Mouse (Mus musculus): ENCODE measurements around the gene Npepps. TPM values are rescaled to one million over a fixed set of nuclear protein-coding genes. Genes with fewer than 3 reads are reported as not detected.
"Not testable (repeated sequence)": the region's sequence is repeated elsewhere in the genome, so short reads cannot be mapped to it uniquely, and the experiment has no call there.

The Npepps gene
- polyA plus RNA-seq, 1 experiment from 2014 or later: 101 TPM

- H3K4me2 ChIP-seq (replicated peaks; ENCODE audit: low read depth, low read length): no peak overlapping the region
- WGBS: 88% methylated on average over 2 of the region's 2 CpGs
- no peak for ATAC-seq (ENCODE audit: insufficient number of reproducible peaks, insufficient read depth, low FRiP score, low read depth)
- no peak overlapping the region for H3K4me3 ChIP-seq (ENCODE audit: low read depth, low read length)
- H3K27ac ChIP-seq (ENCODE audit: low read length): no peak overlapping the region
- peaks cover 18% of the 10 kb centered on the region; the same call in 1 of the 2 replicates for H3K4me1 ChIP-seq (ENCODE audit: control insufficient read depth, insufficient read depth, low read length)
- no peak overlapping the region for H3K9ac ChIP-seq (replicated peaks; ENCODE audit: low read depth, low read length)
- no peaks in the 10 kb centered on the region for H3K27me3 ChIP-seq (ENCODE audit: control insufficient read depth, insufficient read depth, low read length)
- no peaks in the 10 kb centered on the region for H3K36me3 ChIP-seq (ENCODE audit: control insufficient read depth, insufficient read depth, low read length)
- no peaks in the 10 kb centered on the region for H3K9me3 ChIP-seq (ENCODE audit: control insufficient read depth, low read depth, low read length)
Measured at GRCm38 (mm10) chr11:97275349-97275748, 5.1 kb downstream of the Npepps start.

DNA sequence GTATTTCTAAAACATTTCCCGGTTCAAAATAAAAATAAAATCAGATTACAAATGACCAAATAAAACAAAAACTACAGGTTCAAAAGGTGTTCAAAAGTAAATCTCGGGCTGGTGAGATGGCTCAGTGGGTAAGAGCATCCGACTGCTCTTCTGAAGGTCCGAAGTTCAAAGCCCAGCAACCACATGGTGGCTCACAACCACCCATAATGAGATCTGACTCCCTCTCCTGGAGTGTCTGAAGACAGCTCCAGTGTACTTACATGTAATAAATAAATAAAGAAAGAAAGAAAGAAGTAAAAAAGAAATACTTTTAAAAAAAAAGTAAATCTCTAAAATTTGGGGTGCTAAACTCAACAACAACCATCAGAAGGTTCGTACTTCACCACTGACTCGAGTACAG lies 5.5 kb downstream of the Npepps start:
- not testable (repeated sequence) for H3K27me3 ChIP-seq (ENCODE audit: control insufficient read depth, insufficient read depth, low read length); ATAC-seq (ENCODE audit: insufficient number of reproducible peaks, insufficient read depth, low FRiP score, low read depth); H3K36me3 ChIP-seq (ENCODE audit: control insufficient read depth, insufficient read depth, low read length); H3K4me3 ChIP-seq (ENCODE audit: low read depth, low read length); H3K9ac ChIP-seq (replicated peaks; ENCODE audit: low read depth, low read length); H3K4me2 ChIP-seq (replicated peaks; ENCODE audit: low read depth, low read length); H3K9me3 ChIP-seq (ENCODE audit: control insufficient read depth, low read depth, low read length); H3K27ac ChIP-seq (ENCODE audit: low read length)
- WGBS: 88% methylated on average over 6 of the region's 6 CpGs
- H3K4me1 ChIP-seq (ENCODE audit: control insufficient read depth, insufficient read depth, low read length): peaks cover 18% of the 10 kb centered on the region; the same call in 1 of the 2 replicates

GRCm38 (mm10) chr11:97273613-97274012 lies 6.8 kb downstream of the Npepps start:
- Histone ChIP-seq H3K4me1 (ENCODE audit: control insufficient read depth, insufficient read depth, low read length) (peaks cover 16% of the 10 kb centered on the region; the same call in 1 of the 2 replicates), H3K36me3 (ENCODE audit: control insufficient read depth, insufficient read depth, low read length) (no peaks in the 10 kb centered on the region), H3K4me2 (replicated peaks; ENCODE audit: low read depth, low read length) (no peak overlapping the region), H3K9me3 (ENCODE audit: control insufficient read depth, low read depth, low read length) (no peaks in the 10 kb centered on the region), H3K4me3 (ENCODE audit: low read depth, low read length) (no peak overlapping the region), H3K27ac (ENCODE audit: low read length) (no peak overlapping the region), H3K27me3 (ENCODE audit: control insufficient read depth, insufficient read depth, low read length) (no peaks in the 10 kb centered on the region), H3K9ac (replicated peaks; ENCODE audit: low read depth, low read length) (no peak overlapping the region)
- 86% methylated on average over 5 of the region's 5 CpGs for WGBS
- ATAC-seq (ENCODE audit: insufficient number of reproducible peaks, insufficient read depth, low FRiP score, low read depth): no peak

DNA sequence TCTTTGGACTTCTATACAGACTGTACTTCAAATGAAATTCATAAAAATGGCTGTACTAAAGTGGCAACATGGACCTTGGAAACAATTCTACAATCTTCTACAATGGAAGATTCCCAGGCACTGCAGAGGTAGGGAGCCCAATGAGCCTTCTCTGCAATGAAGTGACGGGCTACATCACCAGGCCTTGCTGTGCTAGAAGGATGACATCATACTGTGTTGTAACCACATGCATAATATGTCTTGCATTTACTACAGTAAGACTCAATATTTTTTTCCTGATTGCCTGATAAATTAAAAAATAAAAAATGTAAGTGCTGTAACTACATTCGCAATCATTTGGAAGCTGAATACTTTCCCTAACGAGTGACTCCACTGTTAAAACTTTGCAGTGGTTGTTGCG lies 7.6 kb downstream of the Npepps start:
- WGBS: 93% methylated on average over 4 of the region's 4 CpGs
- Histone ChIP-seq H3K9ac (replicated peaks; ENCODE audit: low read depth, low read length) (no peak overlapping the region), H3K27ac (ENCODE audit: low read length) (no peak overlapping the region), H3K4me1 (ENCODE audit: control insufficient read depth, insufficient read depth, low read length) (0 out of 2 replicates have a peak, but pooled peaks cover 9% of the 10 kb centered on the region), H3K4me3 (ENCODE audit: low read depth, low read length) (no peak overlapping the region), H3K36me3 (ENCODE audit: control insufficient read depth, insufficient read depth, low read length) (no peaks in the 10 kb centered on the region), H3K4me2 (replicated peaks; ENCODE audit: low read depth, low read length) (no peak overlapping the region), H3K27me3 (ENCODE audit: control insufficient read depth, insufficient read depth, low read length) (no peaks in the 10 kb centered on the region), H3K9me3 (ENCODE audit: control insufficient read depth, low read depth, low read length) (no peaks in the 10 kb centered on the region)
- ATAC-seq (ENCODE audit: insufficient number of reproducible peaks, insufficient read depth, low FRiP score, low read depth): no peak

DNA sequence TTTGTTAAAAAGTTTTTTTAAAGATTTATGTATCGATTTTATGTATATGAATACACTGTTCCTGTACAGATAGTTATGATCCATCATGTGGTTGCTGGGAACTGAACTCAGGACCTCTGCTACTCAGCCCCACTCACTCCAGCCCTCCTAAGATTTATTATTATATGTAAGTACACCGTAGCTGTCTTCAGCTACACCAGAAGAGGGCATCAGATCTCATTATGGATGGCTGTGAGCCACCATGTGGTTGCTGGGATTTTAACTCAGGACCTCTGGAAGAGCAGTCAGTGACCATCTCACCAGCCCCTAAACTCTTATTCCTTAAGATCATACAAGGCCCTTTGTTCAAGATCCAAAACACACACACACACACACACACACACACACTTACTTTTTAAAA lies 10.4 kb downstream of the Npepps start:
- H3K9ac ChIP-seq (replicated peaks; ENCODE audit: low read depth, low read length); H3K4me1 ChIP-seq (ENCODE audit: control insufficient read depth, insufficient read depth, low read length); H3K9me3 ChIP-seq (ENCODE audit: control insufficient read depth, low read depth, low read length); H3K27me3 ChIP-seq (ENCODE audit: control insufficient read depth, insufficient read depth, low read length); H3K36me3 ChIP-seq (ENCODE audit: control insufficient read depth, insufficient read depth, low read length); ATAC-seq (ENCODE audit: insufficient number of reproducible peaks, insufficient read depth, low FRiP score, low read depth); H3K4me2 ChIP-seq (replicated peaks; ENCODE audit: low read depth, low read length); H3K27ac ChIP-seq (ENCODE audit: low read length); H3K4me3 ChIP-seq (ENCODE audit: low read depth, low read length): not testable (repeated sequence)
- WGBS: 68% methylated on average over 2 of the region's 2 CpGs

GRCm38 (mm10) chr11:97266544-97266943 lies 13.9 kb downstream of the Npepps start:
- not testable (repeated sequence) for H3K27ac ChIP-seq (ENCODE audit: low read length); H3K27me3 ChIP-seq (ENCODE audit: control insufficient read depth, insufficient read depth, low read length); H3K4me1 ChIP-seq (ENCODE audit: control insufficient read depth, insufficient read depth, low read length); ATAC-seq (ENCODE audit: insufficient number of reproducible peaks, insufficient read depth, low FRiP score, low read depth); H3K9me3 ChIP-seq (ENCODE audit: control insufficient read depth, low read depth, low read length); H3K4me3 ChIP-seq (ENCODE audit: low read depth, low read length); H3K9ac ChIP-seq (replicated peaks; ENCODE audit: low read depth, low read length); H3K4me2 ChIP-seq (replicated peaks; ENCODE audit: low read depth, low read length)
- peaks cover 11% of the 10 kb centered on the region for H3K36me3 ChIP-seq (ENCODE audit: control insufficient read depth, insufficient read depth, low read length)
- 94% methylated on average over 1 of the region's 1 CpGs for WGBS

DNA sequence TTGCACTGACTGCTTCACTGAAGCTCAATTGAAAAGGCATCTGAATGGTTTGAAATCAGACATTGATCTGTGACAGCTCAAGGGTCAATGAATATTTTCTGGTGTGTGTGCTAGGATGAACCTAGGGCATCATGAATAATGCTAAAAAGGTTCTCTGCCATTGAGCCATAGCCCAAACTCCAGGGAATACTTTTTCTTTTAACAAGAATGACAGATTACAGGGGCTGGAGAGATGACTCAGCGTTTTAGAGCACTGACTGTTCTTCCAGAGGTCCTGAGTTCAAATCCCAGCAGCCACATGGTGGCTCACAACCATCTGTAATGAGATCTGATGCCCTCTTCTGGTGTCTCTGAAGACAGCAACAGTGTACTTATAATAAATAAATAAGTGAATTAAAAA lies 30.8 kb downstream of the Npepps start:
- not testable (repeated sequence) for H3K4me3 ChIP-seq (ENCODE audit: low read depth, low read length); H3K9me3 ChIP-seq (ENCODE audit: control insufficient read depth, low read depth, low read length); H3K27ac ChIP-seq (ENCODE audit: low read length); H3K27me3 ChIP-seq (ENCODE audit: control insufficient read depth, insufficient read depth, low read length); ATAC-seq (ENCODE audit: insufficient number of reproducible peaks, insufficient read depth, low FRiP score, low read depth); H3K9ac ChIP-seq (replicated peaks; ENCODE audit: low read depth, low read length); H3K4me2 ChIP-seq (replicated peaks; ENCODE audit: low read depth, low read length); H3K4me1 ChIP-seq (ENCODE audit: control insufficient read depth, insufficient read depth, low read length)
- 70% methylated on average over 1 of the region's 1 CpGs for WGBS
- H3K36me3 ChIP-seq (ENCODE audit: control insufficient read depth, insufficient read depth, low read length): peaks cover 35% of the 10 kb centered on the region

DNA sequence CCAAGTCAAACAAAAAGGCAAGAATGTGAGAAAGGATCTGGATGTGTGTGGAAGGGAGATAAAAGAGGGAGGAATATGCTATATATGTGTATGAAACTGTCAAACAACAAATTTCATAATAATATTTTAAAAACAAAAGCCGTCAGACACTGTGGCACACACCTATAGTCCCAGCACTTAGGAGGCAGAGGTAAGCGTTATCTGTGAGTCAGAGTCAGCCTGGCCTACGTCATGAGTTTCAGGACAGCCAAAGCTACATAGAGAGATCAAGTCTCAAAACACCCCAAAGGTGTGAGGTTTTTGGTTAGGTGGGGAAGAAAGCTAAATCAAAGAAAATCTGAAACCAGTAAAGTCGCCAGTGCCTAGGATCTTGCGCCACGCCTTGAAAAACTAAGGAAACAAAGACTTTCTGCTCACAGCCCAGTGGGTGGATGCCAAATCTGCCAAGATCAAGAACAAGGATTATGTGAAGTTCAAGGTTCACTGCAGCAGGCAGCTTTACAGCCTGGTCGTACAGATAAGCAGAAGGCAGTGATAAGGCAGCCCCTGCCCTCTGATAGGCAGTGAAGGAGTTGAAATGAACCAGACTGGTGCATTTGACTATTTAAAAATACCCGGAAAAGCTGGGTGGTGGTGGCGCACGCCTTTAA lies 33.8 kb downstream of the Npepps start:
- no peaks in the 10 kb centered on the region for H3K9me3 ChIP-seq (ENCODE audit: control insufficient read depth, low read depth, low read length)
- no peak overlapping the region for H3K4me2 ChIP-seq (replicated peaks; ENCODE audit: low read depth, low read length)
- H3K36me3 ChIP-seq (ENCODE audit: control insufficient read depth, insufficient read depth, low read length): peaks cover 34% of the 10 kb centered on the region
- H3K27ac ChIP-seq (ENCODE audit: low read length): no peak overlapping the region
- H3K4me1 ChIP-seq (ENCODE audit: control insufficient read depth, insufficient read depth, low read length): no peaks in the 10 kb centered on the region
- H3K4me3 ChIP-seq (ENCODE audit: low read depth, low read length): no peak overlapping the region
- H3K9ac ChIP-seq (replicated peaks; ENCODE audit: low read depth, low read length): no peak overlapping the region
- 0 out of 2 replicates have a peak, but pooled peaks have one; percentile 49 for ATAC-seq (ENCODE audit: insufficient number of reproducible peaks, insufficient read depth, low FRiP score, low read depth)
- 81% methylated on average over 10 of the region's 10 CpGs for WGBS
- no peaks in the 10 kb centered on the region for H3K27me3 ChIP-seq (ENCODE audit: control insufficient read depth, insufficient read depth, low read length)

GRCm38 (mm10) chr11:97241321-97241720 lies 39.1 kb downstream of the Npepps start:
- WGBS: 96% methylated on average over 7 of the region's 7 CpGs
- peaks cover 31% of the 10 kb centered on the region for H3K36me3 ChIP-seq (ENCODE audit: control insufficient read depth, insufficient read depth, low read length)

More at GRCm38 (mm10) chr11:97241321-97241720, 39.1 kb downstream of the Npepps start:
- ATAC-seq (ENCODE audit: insufficient number of reproducible peaks, insufficient read depth, low FRiP score, low read depth): no peak
- Histone ChIP-seq H3K27me3 (ENCODE audit: control insufficient read depth, insufficient read depth, low read length) (no peaks in the 10 kb centered on the region), H3K9me3 (ENCODE audit: control insufficient read depth, low read depth, low read length) (no peaks in the 10 kb centered on the region), H3K4me2 (replicated peaks; ENCODE audit: low read depth, low read length) (no peak overlapping the region), H3K27ac (ENCODE audit: low read length) (no peak overlapping the region), H3K4me1 (ENCODE audit: control insufficient read depth, insufficient read depth, low read length) (no peaks in the 10 kb centered on the region), H3K4me3 (ENCODE audit: low read depth, low read length) (no peak overlapping the region), H3K9ac (replicated peaks; ENCODE audit: low read depth, low read length) (no peak overlapping the region)

Data from stomach, embryonic 14.5 days (tissue).